Mouse (Mus musculus) left cerebral cortex, adult 11 months (tissue): ENCODE results near the gene Wdr47.
"Not testable (repeated sequence)": the region's sequence is repeated elsewhere in the genome, so short reads cannot be mapped to it uniquely, and the experiment has no call there.

ENCODE experiments used
- DNase-seq: peaks from one replicate; pipeline ENCODE4 v3.0.0; 2022; ENCODE audit warnings: low spot score

The Wdr47 gene

DNA sequence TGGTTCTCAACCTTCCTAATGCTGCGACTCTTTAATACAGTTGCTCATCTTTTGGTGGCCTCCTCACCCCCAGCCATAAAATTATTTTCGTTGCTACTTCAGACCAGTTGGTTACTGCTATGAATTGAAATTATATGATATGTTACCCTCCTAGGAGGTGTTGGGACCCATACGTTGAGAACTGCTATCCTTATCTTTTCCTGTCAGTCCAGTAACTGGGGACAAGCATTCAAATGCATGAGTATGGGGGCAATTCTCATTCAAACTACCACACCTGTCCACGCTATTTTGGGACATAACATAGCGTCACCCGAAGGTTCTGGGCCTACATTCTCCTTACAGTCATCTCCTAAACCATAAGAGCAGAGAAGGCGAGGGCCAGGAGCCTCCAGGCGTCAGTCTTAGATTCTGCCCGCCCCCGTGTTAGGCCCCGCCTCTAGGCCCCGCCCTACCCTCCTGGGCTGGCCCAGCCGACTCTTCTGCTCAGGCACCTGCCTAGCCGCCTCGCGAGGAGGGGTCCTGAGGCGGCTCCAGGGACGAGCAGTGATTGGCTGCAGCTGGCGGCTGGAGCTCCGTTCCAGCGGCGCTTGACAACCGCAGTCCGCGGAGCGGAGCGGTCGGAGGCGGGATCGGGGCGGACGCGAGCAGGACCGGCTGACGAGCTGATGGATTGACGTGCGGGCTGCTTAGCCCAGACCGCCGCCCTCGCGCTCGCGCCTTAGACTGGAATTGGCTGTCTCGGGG, at the start of gene Wdr47:
TSS of gene Wdr47 (plus strand) at position 494 of the 744 bp plus-strand sequence.
- DNase-seq = peak; percentile 92

DNA sequence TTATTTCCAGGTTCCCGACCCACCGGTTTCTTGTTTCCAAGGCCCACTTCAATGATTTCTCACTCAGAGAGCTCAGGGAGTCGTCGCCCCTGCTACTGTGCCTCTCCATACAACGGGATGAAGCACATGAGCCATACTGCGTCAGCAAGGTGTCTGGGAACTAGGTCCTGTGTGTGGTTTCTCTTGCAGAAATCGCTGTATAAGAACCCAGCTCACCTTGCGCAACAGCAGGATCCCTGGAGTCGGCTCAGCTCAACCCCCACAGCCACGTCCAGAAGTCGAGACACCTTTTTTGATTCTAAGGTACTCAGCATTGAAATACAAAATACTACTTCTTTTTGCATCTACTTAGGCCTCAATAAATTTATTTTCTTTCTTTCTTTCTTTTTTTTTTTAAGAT, 48.8 kb upstream of the Wdr47 start:
- no peak for DNase-seq

DNA sequence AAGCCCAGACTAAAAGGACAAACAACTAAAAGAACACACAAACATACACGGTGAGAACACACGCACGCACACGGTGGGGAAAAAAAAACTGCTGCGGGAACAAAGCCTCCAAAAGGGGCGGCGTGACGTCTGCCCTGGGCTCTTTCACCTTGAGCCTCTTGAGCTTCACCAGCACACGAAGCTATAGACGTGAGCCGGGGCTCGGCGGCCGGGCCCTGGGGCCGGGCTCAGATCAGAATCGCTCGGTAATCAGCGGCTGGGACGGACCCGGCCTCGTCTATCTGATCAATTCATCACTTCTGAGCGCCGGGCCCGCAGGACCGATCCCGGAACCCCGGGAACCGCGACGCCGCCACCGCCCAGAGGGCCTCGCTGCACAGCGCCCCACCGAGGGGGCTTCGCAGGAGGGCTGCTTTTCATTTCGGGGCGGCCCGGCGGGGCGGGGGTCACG, 36.9 kb upstream of the Wdr47 start:
- DNase-seq = no peak

DNA sequence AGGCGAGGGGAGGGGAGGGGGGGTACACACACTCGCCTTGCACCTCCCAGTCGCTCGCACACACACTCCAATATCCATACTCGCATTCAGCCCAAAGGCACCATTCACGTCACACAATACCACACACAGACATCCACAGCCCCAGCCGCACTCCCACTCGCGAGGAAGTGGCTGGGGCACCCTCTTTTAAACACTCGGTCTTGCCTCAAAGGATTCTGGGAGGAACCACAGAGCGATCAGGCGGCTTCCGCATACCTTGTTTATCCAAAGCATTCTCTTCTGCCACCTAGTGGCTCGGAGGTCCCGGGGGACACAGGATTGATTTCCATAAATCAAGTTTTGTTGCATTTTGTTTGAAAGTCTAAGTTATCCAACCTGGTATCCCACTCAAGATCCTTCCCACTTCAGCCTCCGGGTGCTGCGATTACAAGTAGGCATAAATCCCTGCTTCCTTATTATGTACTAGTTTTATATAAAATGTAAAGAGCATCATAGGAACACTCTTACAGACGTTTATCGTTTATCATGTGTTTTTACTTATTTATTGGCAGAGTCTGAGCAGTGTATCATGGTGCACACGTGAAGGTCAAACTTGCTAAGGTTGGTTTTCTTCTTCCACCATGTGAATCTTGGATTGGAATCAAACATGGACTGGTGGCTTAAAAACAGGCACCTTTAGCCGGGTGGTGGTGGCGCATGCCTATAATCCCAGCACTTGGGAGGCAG, 36.3 kb upstream of the Wdr47 start:
- peak; percentile 93 for DNase-seq

DNA sequence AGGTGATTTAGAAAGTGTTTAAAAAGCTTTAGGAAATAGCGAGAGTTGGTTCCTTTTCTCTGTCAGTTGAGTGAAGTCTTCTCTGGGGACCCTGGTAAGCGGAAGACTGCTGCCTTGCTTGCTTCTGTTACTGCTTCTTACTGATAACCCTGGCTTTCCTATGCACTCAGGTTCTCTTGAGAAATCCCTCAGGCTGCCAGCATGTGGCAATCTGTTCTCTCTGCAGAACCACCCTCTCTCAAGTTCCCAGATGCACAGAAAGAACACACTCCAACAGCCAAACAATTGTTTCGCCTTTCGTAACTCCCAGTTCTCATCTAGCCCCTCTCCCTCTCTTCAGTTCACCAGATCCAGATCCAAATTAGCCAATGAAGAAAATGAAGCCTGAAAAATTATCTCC, 33.2 kb upstream of the Wdr47 start:
- no peak for DNase-seq

DNA sequence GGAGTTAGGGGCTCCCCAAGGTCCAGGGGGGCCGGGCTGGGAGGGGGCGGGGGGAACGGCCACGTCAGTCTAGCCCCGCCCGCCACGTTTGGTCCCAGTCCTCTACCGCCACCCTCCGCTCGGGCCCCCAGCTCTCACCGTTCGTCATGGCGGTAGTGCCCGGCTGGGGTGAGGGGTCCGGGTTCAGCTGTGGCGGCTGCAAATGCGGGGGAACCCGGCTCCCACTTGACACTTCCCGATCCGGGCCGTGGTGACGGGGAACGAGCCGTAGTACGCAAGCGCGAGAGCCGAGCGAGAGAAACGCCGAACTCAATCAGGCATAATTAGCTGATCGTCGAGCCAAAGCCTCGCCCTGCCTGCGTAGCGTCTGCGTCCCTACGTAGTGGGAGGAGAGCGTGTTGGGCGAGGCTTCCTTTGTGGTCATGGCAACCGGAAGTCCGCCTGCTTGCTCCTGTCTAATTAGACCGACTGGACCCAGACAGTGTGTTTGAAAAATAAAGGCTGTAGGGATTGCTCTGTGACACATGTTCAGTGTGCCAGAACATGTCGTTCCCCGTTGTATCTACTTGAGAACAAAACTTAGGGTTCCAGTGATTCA, 28.8 kb upstream of the Wdr47 start, which contains the start of gene Tmem167b:
TSS of gene Tmem167b (minus strand) at position 334 of the 598 bp plus-strand sequence.
- peak; percentile 95 for DNase-seq

DNA sequence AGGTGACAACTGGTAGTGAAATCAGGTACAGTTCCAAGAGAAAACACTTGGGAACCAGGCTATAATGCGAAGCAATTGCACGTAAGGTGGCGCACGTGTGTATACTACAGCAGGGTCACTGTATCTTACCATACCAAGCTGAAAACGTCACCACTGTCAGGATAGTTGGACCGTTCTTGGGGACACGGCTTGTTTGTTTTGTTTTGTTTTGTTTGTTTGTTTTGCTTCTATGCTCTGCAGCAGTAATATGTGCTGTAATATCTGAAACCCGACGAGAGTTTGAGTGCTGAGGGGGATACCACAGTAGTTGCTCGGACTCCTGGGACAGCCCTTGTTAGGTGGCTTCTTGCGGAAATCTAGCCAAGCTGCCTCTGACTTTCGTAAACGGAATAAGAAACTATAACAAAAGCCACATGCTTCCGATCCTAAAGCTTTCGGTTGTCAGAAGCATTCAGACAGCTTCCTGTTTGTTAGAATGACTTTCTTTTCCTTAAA, 28.3 kb upstream of the Wdr47 start:
- DNase-seq = no peak

DNA sequence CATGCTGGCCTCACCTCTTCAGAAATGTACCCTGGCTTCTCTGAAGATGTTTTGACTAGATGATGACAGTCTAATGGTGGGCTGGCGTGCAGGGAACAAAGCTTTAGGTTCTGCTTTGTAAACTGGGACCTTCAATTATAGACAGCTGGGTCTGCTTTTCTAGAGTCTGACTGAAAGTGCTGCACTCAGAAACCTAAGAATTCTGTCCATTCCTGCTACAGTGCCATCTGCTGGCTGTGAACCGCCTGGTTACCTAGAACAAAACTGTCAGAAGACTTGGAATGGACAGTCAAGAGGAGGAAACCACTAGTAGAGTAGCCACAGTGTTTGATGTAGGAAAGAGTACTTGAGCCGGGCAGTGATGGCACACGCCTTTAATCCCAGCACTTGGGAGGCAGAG, 27.8 kb upstream of the Wdr47 start:
- DNase-seq = peak; percentile 67

DNA sequence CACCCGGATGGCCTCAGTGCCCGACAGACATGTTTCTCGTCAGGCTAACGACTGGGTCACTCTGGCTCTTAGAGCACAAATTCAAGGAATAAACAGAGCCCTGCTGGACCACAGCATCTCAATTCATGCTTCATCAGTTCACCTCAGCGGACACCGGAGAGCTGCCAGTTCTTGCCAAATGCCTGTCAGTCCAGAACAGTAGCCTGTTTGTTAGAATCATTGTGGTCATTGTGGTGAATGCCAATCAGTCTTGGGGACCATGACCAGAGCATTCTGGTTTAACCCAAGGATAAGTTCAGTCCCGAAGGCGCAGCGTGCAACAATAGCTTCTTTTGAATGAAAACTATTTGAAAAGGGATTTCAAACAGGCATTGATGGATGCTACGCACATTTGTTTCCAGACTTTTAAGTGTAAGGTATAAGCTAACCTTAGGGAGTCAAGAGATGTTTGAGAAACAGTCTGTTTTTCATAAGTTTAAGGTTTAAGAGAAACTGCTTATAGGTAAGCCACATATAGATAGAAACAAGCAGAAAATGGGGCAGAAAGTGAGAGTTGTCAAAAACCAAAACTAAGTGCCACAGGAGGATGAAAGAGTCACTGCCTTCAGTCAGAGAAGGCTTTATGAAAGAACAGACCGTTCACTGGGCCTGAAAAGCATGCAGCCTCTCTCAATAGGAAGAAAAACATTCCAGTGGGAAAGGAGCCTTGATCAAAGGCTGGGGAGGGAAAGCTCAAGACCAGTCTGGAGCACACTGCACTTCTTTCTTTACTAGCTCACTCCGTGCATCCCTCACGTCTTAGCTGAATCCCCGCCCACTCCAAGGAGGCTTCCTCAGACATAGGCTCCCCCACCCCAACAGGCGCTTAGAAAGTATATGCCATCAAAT, 22.8 kb upstream of the Wdr47 start:
- DNase-seq = no peak

DNA sequence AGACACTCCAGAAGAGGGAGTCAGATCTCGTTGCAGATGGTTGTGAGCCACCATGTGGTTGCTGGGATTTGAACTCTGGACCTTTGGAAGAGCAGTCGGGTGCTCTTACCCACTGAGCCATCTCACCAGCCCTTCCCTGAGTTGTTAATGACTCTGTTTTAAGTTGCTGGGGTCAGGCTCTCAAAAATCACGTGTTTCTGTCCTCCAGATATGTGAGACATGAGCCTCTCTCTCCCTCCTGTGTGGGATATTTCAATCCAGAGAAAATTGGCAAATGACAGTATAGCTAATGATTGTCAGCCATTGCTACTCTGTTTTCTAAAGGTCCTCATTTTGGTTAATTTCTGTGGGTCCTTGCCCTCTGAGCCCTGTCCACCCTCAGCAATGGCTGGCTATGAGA, 21.4 kb upstream of the Wdr47 start:
- not testable (repeated sequence) for DNase-seq

DNA sequence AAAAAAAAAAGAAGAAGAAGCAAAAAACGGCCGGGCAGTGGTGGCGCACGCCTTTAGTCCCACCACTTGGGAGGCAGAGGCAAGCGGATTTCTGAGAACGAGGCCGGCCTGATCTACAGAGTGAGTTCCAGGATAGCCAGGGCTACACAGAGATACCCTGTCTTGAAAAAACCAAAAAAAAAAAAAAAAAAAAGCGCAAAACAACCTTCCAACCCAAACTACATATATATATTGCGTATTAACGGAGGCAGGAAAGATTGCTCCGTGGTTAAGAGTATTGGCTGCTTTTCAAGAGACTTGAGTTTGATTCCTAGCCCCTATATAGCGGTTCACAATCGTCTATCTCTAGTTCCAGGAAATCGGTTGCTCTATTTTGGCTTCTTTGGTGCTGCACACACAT, 20.3 kb upstream of the Wdr47 start:
- no peak for DNase-seq

DNA sequence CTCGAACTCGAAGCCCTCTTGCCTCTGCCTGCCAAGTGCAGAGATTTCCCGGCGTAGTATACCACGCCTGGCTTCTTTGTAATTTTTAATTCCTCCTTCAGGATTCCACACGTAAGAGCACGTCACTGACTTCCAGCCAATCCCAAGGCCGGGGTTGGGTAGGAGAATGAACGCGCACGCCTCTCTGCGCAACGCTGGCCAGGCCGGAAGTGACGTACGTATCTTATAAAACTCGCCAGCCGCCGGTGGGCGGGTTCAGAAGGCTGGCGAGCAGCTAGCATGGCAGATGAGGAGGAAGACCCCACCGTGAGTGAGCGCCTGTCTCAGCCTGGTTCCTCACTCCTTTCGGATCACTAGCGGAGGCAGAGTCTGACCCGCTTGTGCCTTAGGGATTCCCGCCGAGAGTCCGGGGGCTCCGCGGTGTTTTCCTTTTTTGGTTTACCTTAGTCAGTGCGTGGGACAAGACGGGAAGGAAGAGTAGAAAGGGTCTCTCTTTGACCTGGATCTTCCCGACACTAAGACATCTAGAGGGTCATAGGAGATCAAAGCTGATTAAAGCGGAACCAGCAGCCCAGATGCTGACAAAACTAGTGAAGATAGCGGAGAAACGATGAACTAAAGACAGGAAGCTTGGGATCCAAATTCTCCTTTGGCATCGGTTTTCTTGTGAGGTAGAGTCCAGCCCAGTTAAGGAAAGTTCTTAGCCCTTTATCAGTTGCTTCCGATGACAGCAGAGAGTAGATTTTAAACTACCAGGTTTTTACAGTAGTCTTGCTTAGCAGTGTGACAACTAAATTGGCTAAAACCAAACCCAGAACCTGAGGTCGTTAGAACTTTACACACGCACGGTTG, 19.4 kb upstream of the Wdr47 start, which contains the start of gene Taf13:
TSS of gene Taf13 (plus strand) at position 256 of the 852 bp plus-strand sequence.
- DNase-seq = peak; percentile 94

DNA sequence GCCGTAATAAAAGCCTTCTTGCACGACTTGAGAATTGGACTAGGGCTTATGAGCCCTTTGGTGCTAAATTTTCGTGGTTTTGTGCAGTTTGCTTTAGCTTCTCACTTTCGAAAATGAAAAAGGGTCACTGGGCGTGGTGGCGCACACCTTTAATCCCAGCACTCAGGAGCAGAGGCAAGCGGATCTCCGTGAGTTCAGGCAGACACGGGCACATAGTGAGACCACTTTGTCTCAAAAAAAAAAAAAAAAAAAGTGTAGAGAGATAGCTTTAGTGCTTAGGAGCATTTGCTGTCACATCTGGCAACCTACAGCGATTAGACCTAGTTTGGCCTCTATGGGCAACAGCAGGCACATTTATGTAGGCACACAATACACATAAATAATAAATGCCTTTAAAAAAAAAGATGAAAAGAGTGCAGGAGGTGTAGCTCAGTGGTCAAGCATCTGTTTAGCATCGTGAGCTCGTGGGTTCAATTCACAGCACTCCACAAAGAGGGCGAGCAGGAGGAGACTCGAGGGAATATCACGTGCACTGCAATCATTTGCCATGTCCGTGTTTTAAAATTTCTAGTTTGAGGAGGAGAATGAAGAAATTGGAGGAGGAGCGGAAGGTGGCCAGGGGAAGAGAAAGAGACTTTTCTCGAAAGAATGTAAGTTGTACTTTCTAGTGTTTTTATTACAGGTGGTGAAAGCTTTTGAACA, 18.6 kb upstream of the Wdr47 start:
- no peak for DNase-seq

DNA sequence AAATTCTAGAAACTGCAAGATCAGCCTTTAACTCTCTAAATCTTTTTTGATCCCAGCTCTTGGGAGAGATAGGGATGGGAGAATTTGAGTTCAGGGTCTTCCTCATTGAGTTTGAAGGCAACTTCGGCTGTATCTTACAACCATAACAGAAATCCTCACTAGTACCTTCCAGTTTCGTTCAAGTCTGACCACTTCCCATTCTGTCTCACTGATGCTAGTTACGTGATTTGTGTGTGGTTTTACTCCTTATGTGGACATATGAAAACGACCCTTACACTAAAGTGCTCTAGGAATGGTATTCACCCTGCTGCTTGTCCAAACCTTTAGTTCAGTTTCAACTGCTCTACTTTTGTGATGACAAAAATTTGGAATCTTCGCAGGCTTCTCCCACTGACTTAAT, 17.1 kb upstream of the Wdr47 start:
- DNase-seq = no peak

DNA sequence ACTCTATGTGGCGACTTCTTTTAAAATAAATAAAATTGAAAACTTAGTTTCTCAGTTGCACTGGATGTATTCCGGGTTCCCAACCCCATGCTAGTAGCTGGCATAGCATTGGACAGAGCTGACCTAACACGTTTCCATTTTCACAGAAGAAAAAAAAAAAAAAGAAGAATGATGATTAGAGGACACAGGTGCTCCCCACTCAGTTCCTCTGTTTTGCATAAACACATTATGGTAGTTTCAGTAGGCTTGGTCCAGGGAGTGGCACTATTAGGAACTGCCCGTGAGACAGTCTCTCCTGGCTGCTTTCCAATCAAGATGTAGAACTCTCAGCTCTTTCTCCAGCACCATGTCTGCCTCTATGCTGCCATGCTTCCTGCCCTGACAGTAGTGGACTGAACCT, 6.5 kb upstream of the Wdr47 start:
- DNase-seq = no peak

DNA sequence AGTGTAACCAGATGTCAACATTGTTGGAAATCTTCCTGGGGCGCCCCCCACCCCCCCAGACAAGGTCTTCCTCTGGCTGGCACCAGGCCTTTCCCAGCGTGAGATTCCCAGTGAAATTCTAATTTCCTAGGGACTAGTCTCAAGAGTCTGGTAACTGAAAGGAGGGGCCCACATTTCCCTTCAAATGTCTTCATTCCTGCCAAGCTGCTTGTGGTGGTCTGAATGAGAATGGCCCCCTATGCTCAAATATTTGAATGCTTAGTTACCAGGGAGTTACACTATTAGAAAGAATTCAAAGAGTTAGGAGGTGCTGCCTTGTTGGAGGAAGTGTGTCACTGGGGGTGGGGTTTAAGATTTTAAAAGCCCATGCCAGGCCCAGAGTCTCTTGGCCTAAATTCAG, 2.6 kb upstream of the Wdr47 start:
- DNase-seq = no peak

DNA sequence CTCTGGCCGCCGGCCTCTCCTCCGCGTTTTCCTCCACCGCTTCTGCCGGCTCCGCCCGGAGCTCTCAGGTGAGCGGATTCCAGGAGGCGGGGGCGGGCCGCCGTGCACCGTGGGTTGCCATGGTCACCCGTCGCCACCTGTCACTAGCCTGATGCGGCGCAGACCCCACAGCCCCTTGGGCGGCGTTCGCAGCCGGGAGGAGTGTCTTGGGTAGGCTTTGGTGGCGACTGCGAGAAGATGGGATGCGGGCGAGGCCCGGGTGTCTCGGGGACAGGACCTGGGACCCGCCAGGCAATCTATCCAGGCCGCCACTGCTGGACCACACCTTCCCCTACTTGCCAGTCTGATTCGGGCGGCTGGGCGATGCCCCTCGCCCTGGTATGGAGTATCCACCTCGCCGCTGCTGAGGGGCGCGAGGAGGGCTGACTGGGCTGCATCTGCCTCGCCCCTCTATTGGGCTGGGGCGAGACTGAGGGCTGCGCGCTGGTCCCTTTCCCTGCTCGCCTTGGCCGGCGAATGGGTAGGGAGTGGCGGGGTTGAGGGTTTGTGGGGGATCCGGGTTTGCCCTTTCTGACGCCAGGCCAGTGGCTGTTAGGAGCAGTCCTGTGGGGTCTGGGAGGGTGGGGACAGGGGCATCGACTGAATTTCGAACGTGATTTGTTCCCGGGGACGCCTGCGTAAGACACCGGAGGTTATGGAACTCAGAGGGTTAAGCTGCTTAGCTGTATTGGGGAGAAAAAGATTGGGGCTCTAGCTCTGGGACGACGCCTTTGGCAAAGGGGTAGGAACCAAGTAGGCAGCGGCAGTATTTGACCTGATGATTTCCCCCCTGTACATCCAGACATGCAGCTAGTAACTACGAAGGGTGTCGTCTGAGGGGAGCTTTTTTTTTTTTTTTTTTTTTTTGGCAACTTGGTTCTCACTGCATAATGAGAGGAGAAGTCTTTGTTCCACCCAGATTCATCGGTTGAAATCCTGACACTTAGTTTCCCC, 747 bp downstream of the Wdr47 start:
- DNase-seq = no peak

DNA sequence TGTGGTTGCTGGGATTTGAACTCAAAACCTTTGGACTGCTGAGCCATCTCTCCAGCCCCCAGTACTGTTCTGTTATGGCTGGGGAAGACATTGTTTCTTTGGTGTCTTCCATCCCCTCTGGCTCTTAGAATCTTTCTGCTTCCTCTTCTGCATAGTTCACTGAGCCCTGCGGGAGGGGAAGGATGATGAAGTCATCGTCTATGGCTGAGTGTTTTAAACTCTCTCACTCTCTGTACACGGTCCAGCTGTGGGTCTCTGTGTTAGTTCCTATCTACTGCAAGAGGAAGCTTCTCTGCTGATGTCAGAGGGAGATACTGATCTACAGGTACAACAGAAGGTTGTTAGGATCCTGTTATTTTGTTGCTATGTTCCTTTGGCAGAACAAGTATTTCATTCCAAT, 17.8 kb downstream of the Wdr47 start:
- no peak for DNase-seq

DNA sequence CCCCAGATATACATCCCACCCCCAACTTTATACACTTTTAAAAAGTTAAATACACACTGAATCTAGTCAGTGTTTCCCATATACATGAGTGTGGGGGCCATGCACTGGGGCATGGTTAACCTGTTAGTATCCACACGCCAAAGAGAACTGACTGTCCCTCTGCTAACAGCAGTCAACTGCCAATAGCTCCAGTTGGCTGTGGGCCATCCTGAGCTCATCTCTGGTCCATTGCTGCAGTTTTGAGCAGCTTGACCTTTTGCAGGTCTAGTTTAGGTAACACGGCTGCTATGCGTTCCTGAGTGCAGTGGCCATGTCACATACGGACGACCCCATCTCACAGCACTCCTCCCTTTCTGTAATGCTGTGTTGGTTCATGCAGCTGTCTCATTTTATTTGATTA, 43.7 kb downstream of the Wdr47 start:
- DNase-seq = no peak
